Mouse (Mus musculus): ENCODE data around the gene Adh6b. TPM values are rescaled to one million over a fixed set of nuclear protein-coding genes. Genes with fewer than 3 reads are reported as not detected.

Adh6b gene
- polyA plus RNA-seq, 1 experiment from 2014 or later: 0.10 TPM

DNA sequence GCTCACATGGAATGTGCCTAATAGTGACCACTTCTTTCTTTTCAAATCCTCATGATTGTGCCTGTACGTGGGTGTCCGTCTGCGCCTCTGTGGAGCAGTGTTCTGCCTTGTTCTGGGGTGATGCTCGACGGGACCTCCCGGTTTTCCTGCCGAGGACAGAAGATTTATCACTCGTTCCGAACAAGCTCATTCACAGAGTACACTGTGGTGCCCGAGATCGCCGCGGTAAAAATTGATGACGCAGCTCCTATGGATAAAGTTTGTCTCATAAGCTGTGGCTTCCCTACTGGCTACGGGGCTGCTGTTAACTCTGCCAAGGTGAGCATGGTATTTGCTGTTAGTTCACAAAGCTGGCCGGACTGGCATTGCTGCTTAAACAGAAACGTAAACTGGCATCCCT is 16.6 kb upstream of the Adh6b start:
- no peaks in the 10 kb centered on the region for H3K4me1 ChIP-seq
- no peak overlapping the region for H3K9ac ChIP-seq (replicated peaks)
- no peak overlapping the region for H3K4me2 ChIP-seq (replicated peaks)
- H3K36me3 ChIP-seq: no peaks in the 10 kb centered on the region
- H3K9me3 ChIP-seq: no peaks in the 10 kb centered on the region
- 95% methylated on average over 17 of the region's 17 CpGs for whole genome bisulfite sequencing
- no peak for ATAC-seq (ENCODE audit: low FRiP score, low read depth)
- no peaks in the 10 kb centered on the region for H3K27me3 ChIP-seq
- no peak overlapping the region for H3K27ac ChIP-seq (replicated peaks)
- no peak overlapping the region for H3K4me3 ChIP-seq

DNA sequence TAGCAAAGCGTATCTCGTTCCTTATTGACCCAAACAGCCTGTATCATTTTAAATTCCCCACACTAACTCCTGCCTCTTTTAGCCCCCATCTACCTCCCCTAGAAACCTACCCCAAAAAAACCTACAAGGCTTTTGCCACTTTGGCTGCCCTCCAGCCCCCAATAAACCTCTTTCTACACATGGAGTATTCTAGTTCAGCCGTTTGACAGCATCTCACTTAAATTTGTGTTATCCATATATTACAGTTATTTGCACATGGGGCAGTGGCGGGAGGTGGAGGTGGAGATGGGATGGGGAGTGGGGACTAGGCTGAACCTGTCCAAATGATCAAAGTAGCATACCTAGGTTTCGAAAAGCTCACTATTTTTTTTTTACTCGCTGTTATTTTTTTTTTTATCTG is 16.1 kb upstream of the Adh6b start:
- no peak overlapping the region for H3K4me2 ChIP-seq (replicated peaks)
- WGBS: 89% methylated on average over 6 of the region's 6 CpGs
- no peaks in the 10 kb centered on the region for H3K9me3 ChIP-seq
- H3K36me3 ChIP-seq: no peaks in the 10 kb centered on the region
- H3K27me3 ChIP-seq: no peaks in the 10 kb centered on the region
- H3K4me1 ChIP-seq: no peaks in the 10 kb centered on the region
- H3K9ac ChIP-seq (replicated peaks): no peak overlapping the region
- ATAC-seq (ENCODE audit: low FRiP score, low read depth): no peak
- no peak overlapping the region for H3K27ac ChIP-seq (replicated peaks)
- no peak overlapping the region for H3K4me3 ChIP-seq

DNA sequence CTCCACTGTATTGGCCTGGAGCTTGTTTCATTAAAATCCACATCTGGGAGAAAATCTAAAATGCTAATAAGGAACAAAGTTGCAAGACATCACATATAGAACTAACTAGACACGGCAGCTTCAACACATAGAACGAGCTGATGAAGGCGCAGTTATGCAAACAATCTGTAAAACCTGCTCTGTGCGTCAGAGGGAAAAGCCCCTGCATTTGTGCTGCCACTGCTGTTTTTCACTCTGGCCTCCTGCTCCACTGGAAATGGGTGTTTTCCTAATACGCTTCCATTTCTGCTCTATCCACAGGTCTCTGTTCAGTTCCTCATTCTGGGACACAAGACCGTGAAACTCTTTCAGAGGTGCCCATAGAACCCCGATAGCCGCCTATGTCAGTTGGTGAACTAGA is 7.7 kb upstream of the Adh6b start:
- Histone ChIP-seq H3K9me3 (no peaks in the 10 kb centered on the region), H3K4me1 (no peaks in the 10 kb centered on the region), H3K4me2 (replicated peaks) (no peak overlapping the region), H3K27me3 (no peaks in the 10 kb centered on the region), H3K4me3 (no peak overlapping the region), H3K9ac (replicated peaks) (no peak overlapping the region), H3K36me3 (no peaks in the 10 kb centered on the region), H3K27ac (replicated peaks) (no peak overlapping the region)
- no peak for ATAC-seq (ENCODE audit: low FRiP score, low read depth)
- 89% methylated on average over 8 of the region's 8 CpGs for WGBS

DNA sequence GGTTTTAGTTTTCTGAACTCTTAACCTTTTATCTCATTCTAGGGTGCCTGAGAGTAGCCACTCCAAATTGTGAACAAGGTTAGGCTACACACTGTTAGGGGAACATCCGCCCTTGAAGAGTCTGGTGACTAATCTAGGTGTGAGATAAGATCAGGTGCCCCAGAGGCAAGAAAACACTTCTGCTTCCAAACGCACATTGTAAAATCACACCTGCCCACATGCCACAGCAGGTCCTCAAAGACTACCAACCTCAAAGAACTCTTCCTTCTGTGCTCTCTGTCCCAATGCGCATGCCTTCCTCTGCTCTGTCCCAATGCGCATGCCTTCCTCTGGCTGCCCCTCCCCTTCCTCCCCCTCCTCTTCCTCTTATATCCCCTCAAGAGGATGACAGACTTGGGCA is 7.3 kb upstream of the Adh6b start:
- no peaks in the 10 kb centered on the region for H3K9me3 ChIP-seq
- no peak overlapping the region for H3K9ac ChIP-seq (replicated peaks)
- H3K4me2 ChIP-seq (replicated peaks): no peak overlapping the region
- no peaks in the 10 kb centered on the region for H3K27me3 ChIP-seq
- no peak for ATAC-seq (ENCODE audit: low FRiP score, low read depth)
- WGBS: 81% methylated on average over 4 of the region's 4 CpGs
- no peaks in the 10 kb centered on the region for H3K36me3 ChIP-seq
- H3K27ac ChIP-seq (replicated peaks): no peak overlapping the region
- no peak overlapping the region for H3K4me3 ChIP-seq
- no peaks in the 10 kb centered on the region for H3K4me1 ChIP-seq

DNA sequence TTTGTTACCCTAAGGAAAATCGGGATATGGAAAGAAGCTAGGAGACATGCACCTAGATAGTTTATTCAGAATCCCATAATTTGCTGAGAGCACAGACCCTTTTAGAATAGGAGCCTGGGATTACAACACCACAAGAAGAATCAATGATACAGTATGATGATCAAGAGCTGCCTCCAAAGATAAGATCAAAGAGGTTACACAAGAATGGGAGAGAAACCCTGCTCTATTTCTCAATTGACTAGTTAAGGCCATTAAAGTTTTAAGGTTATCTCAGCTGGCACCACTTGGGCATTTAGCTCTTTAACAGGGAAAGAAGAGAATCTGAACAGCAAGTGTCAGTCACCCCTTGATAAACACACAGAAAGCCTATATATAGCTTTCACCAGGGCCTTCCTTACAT is 6.0 kb upstream of the Adh6b start:
- no peak for ATAC-seq (ENCODE audit: low FRiP score, low read depth)
- Histone ChIP-seq H3K4me3 (no peak overlapping the region), H3K36me3 (no peaks in the 10 kb centered on the region), H3K9me3 (no peaks in the 10 kb centered on the region), H3K27me3 (no peaks in the 10 kb centered on the region), H3K4me1 (no peaks in the 10 kb centered on the region), H3K27ac (replicated peaks) (no peak overlapping the region), H3K4me2 (replicated peaks) (no peak overlapping the region), H3K9ac (replicated peaks) (no peak overlapping the region)
- 88% methylated on average over 1 of the region's 1 CpGs for WGBS

DNA sequence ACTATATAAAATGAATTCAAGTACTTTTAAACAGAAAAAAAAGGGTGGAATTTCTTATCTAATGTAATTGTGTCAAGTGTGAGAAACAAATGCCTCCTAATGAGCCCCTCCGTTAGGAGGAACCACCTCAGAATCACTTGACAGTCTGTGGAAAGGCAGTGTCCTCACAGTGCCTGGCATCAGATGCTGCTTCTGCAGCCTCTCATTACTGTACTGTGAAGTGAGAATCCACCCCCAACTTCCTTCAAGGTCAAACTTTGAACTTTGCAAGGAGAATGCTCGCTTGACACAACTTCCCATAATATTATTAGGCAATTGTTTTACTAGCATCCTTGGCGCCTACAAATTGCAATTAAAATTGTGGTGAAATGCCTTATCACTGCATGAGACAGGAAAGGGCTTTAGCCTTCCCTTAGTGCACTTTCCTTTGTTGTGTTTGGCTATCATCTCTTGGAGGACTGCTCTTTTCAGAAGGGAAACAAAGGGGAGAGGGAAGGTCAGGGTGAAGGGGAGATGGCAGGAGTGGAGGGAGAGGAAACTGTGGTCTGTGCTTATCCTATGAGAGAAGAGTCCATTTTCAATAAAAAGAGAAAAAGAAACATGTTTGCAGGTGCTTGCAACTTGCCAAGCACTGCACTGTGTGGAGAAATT is 5.3 kb upstream of the Adh6b start:
- Histone ChIP-seq H3K4me2 (replicated peaks) (no peak overlapping the region), H3K27me3 (no peaks in the 10 kb centered on the region), H3K9ac (replicated peaks) (no peak overlapping the region), H3K36me3 (no peaks in the 10 kb centered on the region), H3K4me1 (no peaks in the 10 kb centered on the region), H3K27ac (replicated peaks) (no peak overlapping the region), H3K9me3 (no peaks in the 10 kb centered on the region), H3K4me3 (no peak overlapping the region)
- whole genome bisulfite sequencing: 70% methylated on average over 3 of the region's 3 CpGs
- no peak for ATAC-seq (ENCODE audit: low FRiP score, low read depth)

DNA sequence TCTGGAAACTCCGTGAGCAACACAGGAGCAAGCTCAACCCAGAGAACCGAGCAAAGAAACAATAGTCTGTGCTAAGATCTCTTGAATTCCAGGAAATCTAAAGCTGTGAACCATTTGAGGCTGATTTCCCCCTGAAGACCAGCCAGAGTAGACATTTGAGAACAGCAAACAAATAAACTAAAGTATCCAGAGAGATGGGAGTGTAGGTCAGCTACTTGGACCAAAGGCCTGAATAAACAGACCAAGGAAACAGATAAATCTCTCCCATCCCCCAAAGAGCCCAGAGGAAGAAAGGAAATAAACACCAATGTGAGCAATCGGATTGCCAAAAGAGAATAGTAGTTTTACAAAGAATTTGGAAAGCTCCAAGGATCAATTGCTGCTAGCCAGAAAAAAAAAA is 5.5 kb downstream of the Adh6b start:
- Histone ChIP-seq H3K27ac (replicated peaks) (no peak overlapping the region), H3K9me3 (no peaks in the 10 kb centered on the region), H3K9ac (replicated peaks) (no peak overlapping the region), H3K4me3 (no peak overlapping the region), H3K4me2 (replicated peaks) (no peak overlapping the region), H3K27me3 (no peaks in the 10 kb centered on the region), H3K4me1 (no peaks in the 10 kb centered on the region), H3K36me3 (no peaks in the 10 kb centered on the region)
- no peak for ATAC-seq (ENCODE audit: low FRiP score, low read depth)
- 68% methylated on average over 3 of the region's 3 CpGs for WGBS

DNA sequence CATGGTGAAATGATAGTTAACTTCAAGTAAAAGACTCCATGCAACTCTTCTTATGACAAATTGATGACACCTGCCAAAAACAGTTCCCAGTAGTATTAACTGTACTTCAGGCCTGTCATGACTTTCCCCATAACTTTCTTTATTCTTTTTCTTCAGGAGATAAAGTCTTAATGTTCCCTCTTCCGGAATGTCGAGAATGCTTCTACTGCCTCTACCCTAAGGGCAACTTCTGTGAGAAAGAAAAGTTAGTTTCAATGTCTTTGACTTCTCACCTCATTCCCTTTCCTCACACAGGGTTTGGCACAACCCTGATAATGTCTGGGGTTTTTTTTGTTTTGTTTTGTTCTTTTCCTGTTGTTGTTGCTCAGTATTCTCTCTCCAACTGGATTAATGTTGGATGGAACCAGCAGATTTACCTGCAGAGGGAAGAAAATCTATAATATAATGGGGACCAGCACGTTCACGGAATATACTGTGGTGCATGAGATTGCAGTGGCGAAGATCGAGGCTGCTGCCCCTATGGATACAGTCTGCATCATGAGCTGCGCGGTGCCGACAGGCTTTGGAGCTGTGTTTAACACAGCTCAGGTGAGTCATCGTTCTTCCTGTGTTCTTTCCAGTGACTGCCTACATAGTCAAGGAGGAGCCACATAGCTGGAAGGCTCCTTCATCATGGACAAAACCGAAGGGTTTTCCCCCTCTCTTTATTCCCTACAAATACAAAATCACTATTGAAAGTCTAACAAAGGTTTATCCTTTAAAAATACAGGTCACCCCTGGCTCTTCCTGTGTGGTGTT is 10.6 kb downstream of the Adh6b start:
- H3K9ac ChIP-seq (replicated peaks): no peak overlapping the region
- no peak for ATAC-seq (ENCODE audit: low FRiP score, low read depth)
- no peaks in the 10 kb centered on the region for H3K27me3 ChIP-seq
- 95% methylated on average over 11 of the region's 11 CpGs for WGBS
- no peaks in the 10 kb centered on the region for H3K9me3 ChIP-seq
- H3K36me3 ChIP-seq: no peaks in the 10 kb centered on the region
- no peaks in the 10 kb centered on the region for H3K4me1 ChIP-seq
- H3K4me3 ChIP-seq: no peak overlapping the region
- H3K27ac ChIP-seq (replicated peaks): no peak overlapping the region
- no peak overlapping the region for H3K4me2 ChIP-seq (replicated peaks)

DNA sequence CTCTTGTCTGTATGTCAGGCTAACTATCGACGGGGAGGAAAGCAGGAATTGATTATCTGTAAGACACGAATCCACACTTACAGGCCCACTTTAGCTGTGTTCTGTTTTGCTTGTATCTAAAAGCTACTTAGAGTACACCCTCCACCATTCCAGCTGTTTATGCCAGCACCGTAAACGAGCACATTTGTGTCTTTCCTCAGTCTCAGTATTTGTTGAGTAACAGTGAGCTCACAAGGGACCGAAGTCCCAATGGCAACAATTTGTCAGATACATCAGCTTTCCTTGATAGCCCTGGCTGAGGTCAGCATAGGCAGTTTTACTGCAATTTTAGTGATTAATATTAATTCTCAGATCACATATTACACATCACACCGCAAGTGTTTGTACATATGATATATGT is 17.3 kb downstream of the Adh6b start:
- Histone ChIP-seq H3K9ac (replicated peaks) (no peak overlapping the region), H3K4me1 (no peaks in the 10 kb centered on the region), H3K9me3 (no peaks in the 10 kb centered on the region), H3K27ac (replicated peaks) (no peak overlapping the region), H3K4me3 (no peak overlapping the region), H3K4me2 (replicated peaks) (no peak overlapping the region), H3K27me3 (no peaks in the 10 kb centered on the region), H3K36me3 (no peaks in the 10 kb centered on the region)
- 88% methylated on average over 7 of the region's 7 CpGs for WGBS
- no peak for ATAC-seq (ENCODE audit: low FRiP score, low read depth)

DNA sequence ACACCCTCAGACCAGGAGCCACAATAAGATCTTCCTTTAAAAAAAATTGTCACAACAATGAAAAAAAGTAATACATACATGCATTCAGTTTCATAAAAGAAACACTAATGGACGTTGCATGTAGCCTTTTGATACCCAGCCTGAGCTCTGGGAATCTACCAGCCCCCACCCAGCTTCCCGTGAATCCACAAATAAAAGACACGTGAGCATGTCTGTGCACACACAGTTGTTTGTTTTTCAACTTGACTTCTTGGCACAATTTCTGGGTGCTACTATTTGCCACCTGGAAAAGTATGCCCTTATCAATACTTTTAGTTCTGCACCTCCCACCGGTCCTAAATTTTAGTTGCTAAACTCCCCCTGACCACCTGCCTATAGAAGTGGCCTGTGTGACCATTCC is 19.1 kb downstream of the Adh6b start:
- no peaks in the 10 kb centered on the region for H3K36me3 ChIP-seq

DNA sequence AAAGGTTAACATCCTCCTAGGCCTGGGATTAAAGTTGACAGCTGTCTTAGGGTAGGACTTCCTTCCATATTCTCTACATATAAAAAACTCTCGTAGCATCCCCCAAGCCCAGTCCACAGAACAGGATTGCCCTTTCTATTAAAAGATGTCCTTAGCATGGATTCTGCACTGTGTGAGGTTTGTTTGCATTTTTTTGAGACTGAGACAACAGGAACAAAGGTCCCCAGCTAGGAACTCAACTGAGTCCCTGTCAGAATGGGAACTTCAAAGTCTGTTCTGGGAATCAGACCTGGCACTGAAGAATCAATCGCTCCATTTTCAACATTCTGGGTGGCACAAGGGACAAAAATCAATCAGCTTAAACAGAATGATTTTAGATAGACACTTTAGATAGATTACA is 21.3 kb downstream of the Adh6b start:
- WGBS: 68% methylated on average over 2 of the region's 2 CpGs
- Histone ChIP-seq H3K4me3 (no peak overlapping the region), H3K9ac (replicated peaks) (no peak overlapping the region), H3K9me3 (no peaks in the 10 kb centered on the region), H3K27me3 (no peaks in the 10 kb centered on the region), H3K27ac (replicated peaks) (no peak overlapping the region), H3K4me1 (no peaks in the 10 kb centered on the region), H3K4me2 (replicated peaks) (no peak overlapping the region), H3K36me3 (no peaks in the 10 kb centered on the region)
- no peak for ATAC-seq (ENCODE audit: low FRiP score, low read depth)

More for the DNA sequence above, 19.1 kb downstream of the Adh6b start:
- Histone ChIP-seq H3K9ac (replicated peaks) (no peak overlapping the region), H3K27ac (replicated peaks) (no peak overlapping the region), H3K27me3 (no peaks in the 10 kb centered on the region), H3K4me3 (no peak overlapping the region), H3K4me1 (no peaks in the 10 kb centered on the region), H3K4me2 (replicated peaks) (no peak overlapping the region), H3K9me3 (no peaks in the 10 kb centered on the region)
- 83% methylated on average over 4 of the region's 4 CpGs for WGBS
- ATAC-seq (ENCODE audit: low FRiP score, low read depth): no peak

DNA sequence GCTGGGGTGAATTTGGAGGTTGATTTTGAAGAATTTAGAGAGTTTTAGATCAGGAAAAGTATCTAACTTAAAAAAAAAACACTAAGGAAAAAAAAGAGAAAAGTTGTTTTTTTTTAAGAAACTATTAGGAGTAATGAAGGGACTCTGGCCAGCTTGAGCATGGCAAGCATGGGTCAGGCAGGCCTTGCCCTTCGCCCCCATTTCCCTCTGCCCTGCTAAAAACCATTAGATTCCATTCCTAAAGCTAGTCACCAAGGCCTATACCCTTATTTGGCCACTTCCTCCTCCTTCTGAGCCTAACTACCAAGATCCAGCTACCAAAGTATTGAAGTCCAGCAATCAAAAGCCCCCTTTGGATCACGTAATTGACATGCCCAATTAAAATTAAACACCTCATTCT is 24.6 kb downstream of the Adh6b start:
- H3K36me3 ChIP-seq: no peaks in the 10 kb centered on the region
- no peak overlapping the region for H3K4me2 ChIP-seq (replicated peaks)
- no peak overlapping the region for H3K27ac ChIP-seq (replicated peaks)
- no peaks in the 10 kb centered on the region for H3K9me3 ChIP-seq
- WGBS: 69% methylated on average over 2 of the region's 2 CpGs
- ATAC-seq (ENCODE audit: low FRiP score, low read depth): no peak
- H3K27me3 ChIP-seq: no peaks in the 10 kb centered on the region
- H3K4me1 ChIP-seq: no peaks in the 10 kb centered on the region
- H3K9ac ChIP-seq (replicated peaks): no peak overlapping the region
- no peak overlapping the region for H3K4me3 ChIP-seq

DNA sequence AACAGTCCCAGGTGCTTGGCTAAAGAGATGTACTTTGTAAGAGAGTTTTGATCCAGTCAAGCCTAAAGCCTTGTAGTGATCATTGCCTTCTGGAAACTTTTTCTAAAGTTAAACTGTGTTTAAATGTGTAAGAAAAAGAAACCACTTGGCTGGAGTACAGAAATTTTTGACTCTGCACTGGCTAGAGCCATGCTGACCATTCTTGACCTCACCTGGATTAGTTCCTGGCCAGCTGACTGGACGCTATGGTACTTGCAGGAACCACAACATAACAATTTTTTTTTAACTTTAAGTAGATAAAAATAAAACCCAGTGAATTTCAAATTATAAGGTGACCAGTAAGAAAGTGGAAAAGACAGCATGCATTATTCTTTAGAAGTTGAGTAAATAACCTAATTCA is 28.0 kb downstream of the Adh6b start:
- Histone ChIP-seq H3K4me1 (no peaks in the 10 kb centered on the region), H3K9ac (replicated peaks) (no peak overlapping the region), H3K4me3 (no peak overlapping the region), H3K27ac (replicated peaks) (no peak overlapping the region), H3K27me3 (no peaks in the 10 kb centered on the region), H3K36me3 (no peaks in the 10 kb centered on the region), H3K4me2 (replicated peaks) (no peak overlapping the region), H3K9me3 (no peaks in the 10 kb centered on the region)
- no peak for ATAC-seq (ENCODE audit: low FRiP score, low read depth)
- 84% methylated on average over 1 of the region's 1 CpGs for WGBS

Data from midbrain, embryonic 12.5 days (tissue).